Comparison of ENCODE assay signal across 16 mouse cellular contexts in genomic region chr3:49886220-49886945, GRCm38 (mm10).
A peak's percentile ranks its signal among the peaks of the same experiment; 100 is the strongest.
DNase-seq lines count a peak whose midpoint lies in the region; ATAC-seq and TF ChIP-seq lines count a peak whose summit lies in the region.
"Had no signal": no experiment of that assay in that cellular context is flagged by ENCODE, and none has a peak within 500 bp of the region (broad histone marks: within the 10 kb centered on the region; RNA-seq: fewer than 3 reads in every experiment).

No protein-coding gene starts in this region.

- no peaks in the 10 kb centered on the region for H3K36me3 ChIP-seq in embryonic facial prominence, embryonic 11.5 days (replicated peaks; ENCODE audit: control insufficient read depth, insufficient read depth, low read depth, low read length)
- H3K36me3 ChIP-seq in embryonic facial prominence, embryonic 10.5 days (replicated peaks), result no peaks in the 10 kb centered on the region
- H3K36me3 ChIP-seq in hindbrain, embryonic 12.5 days, result no peaks in the 10 kb centered on the region
- H3K36me3 ChIP-seq in midbrain, embryonic 13.5 days, result no peaks in the 10 kb centered on the region
- H3K36me3 ChIP-seq in kidney, adult 2 months (ENCODE audit: control insufficient read depth, insufficient read depth, low read length), result no peaks in the 10 kb centered on the region
- H3K36me3 ChIP-seq: limb, embryonic 10.5 days had no signal

- no peaks in the 10 kb centered on the region for H3K9me3 ChIP-seq in embryonic facial prominence, embryonic 11.5 days (replicated peaks; ENCODE audit: control insufficient read depth, low read length)
- no peaks in the 10 kb centered on the region for H3K9me3 ChIP-seq in embryonic facial prominence, embryonic 10.5 days
- no peaks in the 10 kb centered on the region for H3K9me3 ChIP-seq in hindbrain, embryonic 12.5 days (replicated peaks)
- H3K9me3 ChIP-seq in midbrain, embryonic 13.5 days, result no peaks in the 10 kb centered on the region
- H3K9me3 ChIP-seq: limb, embryonic 10.5 days had no signal

- no peak overlapping the region for H3K4me3 ChIP-seq in embryonic facial prominence, embryonic 11.5 days (ENCODE audit: low read depth, low read length)
- no peak overlapping the region for H3K4me3 ChIP-seq in embryonic facial prominence, embryonic 10.5 days
- H3K4me3 ChIP-seq in hindbrain, embryonic 12.5 days, result no peak overlapping the region
- no peak overlapping the region for H3K4me3 ChIP-seq in midbrain, embryonic 13.5 days (replicated peaks)
- no peak overlapping the region for H3K4me3 ChIP-seq in kidney, adult 2 months (ENCODE audit: insufficient read depth, low read depth, low read length)
- H3K4me3 ChIP-seq: heart, adult 2 months; limb, embryonic 10.5 days had no signal

- peak; percentile 44; the same call in 1 of the 2 replicates for ATAC-seq in embryonic facial prominence, embryonic 11.5 days (replicated peaks; ENCODE audit: insufficient number of reproducible peaks, low FRiP score, low TSS enrichment, low read depth)
- peak; percentile 97 for ATAC-seq in hindbrain, embryonic 12.5 days (ENCODE audit: low FRiP score)
- ATAC-seq in midbrain, embryonic 13.5 days, result peak; percentile 99
- ATAC-seq: intestine, postnatal 0 days had no signal

- TF ChIP-seq CTCF in kidney, adult 2 months (conservative IDR thresholded peaks at IDR 0.05; ENCODE audit: insufficient read depth, insufficient read length, low read depth, low read length), result no peak

- 38% methylated on average over 8 of the region's 8 CpGs for WGBS in embryonic facial prominence, embryonic 11.5 days
- 40% methylated on average over 8 of the region's 8 CpGs for WGBS in embryonic facial prominence, embryonic 10.5 days
- 24% methylated on average over 8 of the region's 8 CpGs for WGBS in hindbrain, embryonic 12.5 days
- whole genome bisulfite sequencing in midbrain, embryonic 13.5 days, result 13% methylated on average over 8 of the region's 8 CpGs
- WGBS in kidney, adult 2 months, result 52% methylated on average over 8 of the region's 8 CpGs

- no peak overlapping the region for H3K4me2 ChIP-seq in embryonic facial prominence, embryonic 11.5 days (ENCODE audit: low read depth, low read length)
- H3K4me2 ChIP-seq in hindbrain, embryonic 12.5 days (replicated peaks), result no peak overlapping the region
- peak overlapping the region; percentile 32 for H3K4me2 ChIP-seq in midbrain, embryonic 13.5 days (replicated peaks)

- no peak overlapping the region for H3K27ac ChIP-seq in embryonic facial prominence, embryonic 11.5 days (replicated peaks; ENCODE audit: low read depth, low read length)
- no peak overlapping the region for H3K27ac ChIP-seq in embryonic facial prominence, embryonic 10.5 days (replicated peaks)
- 0 out of 2 replicates have a peak overlapping the region, but pooled peaks have one; percentile 37 for H3K27ac ChIP-seq in hindbrain, embryonic 12.5 days
- peak overlapping the region; percentile 35; the same call in 1 of the 2 replicates for H3K27ac ChIP-seq in midbrain, embryonic 13.5 days
- H3K27ac ChIP-seq in kidney, adult 2 months (ENCODE audit: insufficient read depth, low read depth, low read length), result no peak overlapping the region
- H3K27ac ChIP-seq: heart, adult 2 months; limb, embryonic 10.5 days; macrophage had no signal

- H3K4me1 ChIP-seq in embryonic facial prominence, embryonic 11.5 days (ENCODE audit: control insufficient read depth, insufficient read depth, low read length), result no peaks in the 10 kb centered on the region; the same call in 1 of the 2 replicates
- peaks cover 7% of the 10 kb centered on the region for H3K4me1 ChIP-seq in embryonic facial prominence, embryonic 10.5 days
- peaks cover 11% of the 10 kb centered on the region for H3K4me1 ChIP-seq in hindbrain, embryonic 12.5 days
- peaks cover 15% of the 10 kb centered on the region for H3K4me1 ChIP-seq in midbrain, embryonic 13.5 days (replicated peaks)
- no peaks in the 10 kb centered on the region for H3K4me1 ChIP-seq in kidney, adult 2 months (ENCODE audit: control insufficient read depth, insufficient read depth, low read length)

- H3K27me3 ChIP-seq in embryonic facial prominence, embryonic 11.5 days (ENCODE audit: control insufficient read depth, insufficient read depth, low read length), result no peaks in the 10 kb centered on the region
- H3K27me3 ChIP-seq in embryonic facial prominence, embryonic 10.5 days (replicated peaks; ENCODE audit: low read depth, poor library complexity, severe bottlenecking), result no peaks in the 10 kb centered on the region
- H3K27me3 ChIP-seq in hindbrain, embryonic 12.5 days, result no peaks in the 10 kb centered on the region
- no peaks in the 10 kb centered on the region for H3K27me3 ChIP-seq in midbrain, embryonic 13.5 days
- H3K27me3 ChIP-seq in kidney, adult 2 months (replicated peaks; ENCODE audit: control insufficient read depth, insufficient read depth, low read length), result no peaks in the 10 kb centered on the region

- no peak for DNase-seq in embryonic facial prominence, embryonic 11.5 days (ENCODE audit: low spot score)
- DNase-seq in embryonic facial prominence, embryonic 10.5 days (ENCODE audit: low spot score), result no peak
- DNase-seq in retina, postnatal 1 day, result peak; percentile 93
- DNase-seq in kidney, adult 2 months, result no peak
- no peak for DNase-seq in lung, postnatal 36 days
- no peak for DNase-seq in gastrocnemius, adult 8-10 months (ENCODE audit: low spot score in 2 of 2)
- DNase-seq: cerebellum, postnatal 14 days; heart, adult 2 months; heart, postnatal 14 days; kidney, postnatal 14 days; right cerebral cortex, postnatal 14 days had no signal

- no peak overlapping the region for H3K9ac ChIP-seq in embryonic facial prominence, embryonic 11.5 days (replicated peaks; ENCODE audit: low read length)
- no peak overlapping the region for H3K9ac ChIP-seq in hindbrain, embryonic 12.5 days
- no peak overlapping the region for H3K9ac ChIP-seq in midbrain, embryonic 13.5 days (replicated peaks)

- TF ChIP-seq POLR2A in kidney, adult 2 months (IDR thresholded peaks at IDR 0.05; ENCODE audit: low read depth, low read length), result no peak

Comparison
In these comparisons a context has a peak if more than half of its experiments do, and no peak if none do; other contexts are left out.
1. ATAC-seq: peak in every context shown above with its lines; median percentile 99 in midbrain, embryonic 13.5 days; 97 in hindbrain, embryonic 12.5 days; 44 in embryonic facial prominence, embryonic 11.5 days.
2. H3K27ac ChIP-seq: peak in hindbrain, embryonic 12.5 days (single experiment) and midbrain, embryonic 13.5 days (single experiment); none in embryonic facial prominence, embryonic 11.5 days (single experiment), embryonic facial prominence, embryonic 10.5 days (single experiment) and kidney, adult 2 months (single experiment).